Mouse (Mus musculus) neural tube, embryonic 13.5 days (tissue): Measurements from ENCODE around the gene Ppif. TPM values are rescaled to one million over a fixed set of nuclear protein-coding genes. Genes with fewer than 3 reads are reported as not detected.

Source experiments
- ATAC-seq: fragments of 200-750 bp; cut with Nextera tagmentation; 2 replicates; pipeline ENCODE4 v1.8.0; 2017; ENCODE audit warnings: low read depth, mild to moderate bottlenecking, moderate TSS enrichment, moderate library complexity
- H3K27ac ChIP-seq: fragments of 300-500 bp; sonication (generic); replicated peaks from 2 replicates; pipeline ENCODE4 v1.5.1; 2015; ENCODE audit warnings: moderate library complexity, mild to moderate bottlenecking, inconsistent platforms
- H3K27me3 ChIP-seq: fragments of 300-500 bp; sonication (generic); 2 replicates; pipeline ENCODE4 v1.6.1; 2015; ENCODE audit warnings: mild to moderate bottlenecking, inconsistent platforms
- H3K36me3 ChIP-seq: fragments of 300-500 bp; sonication (generic); 2 replicates; pipeline ENCODE4 v1.6.1; 2015; ENCODE audit warnings: mild to moderate bottlenecking, inconsistent platforms
- H3K4me1 ChIP-seq: fragments of 300-500 bp; sonication (generic); replicated peaks from 2 replicates; pipeline ENCODE4 v1.6.1; 2015; ENCODE audit warnings: inconsistent platforms
- H3K4me2 ChIP-seq: fragments of 300-500 bp; sonication (generic); 2 replicates; pipeline ENCODE4 v1.6.1; 2015; ENCODE audit warnings: inconsistent platforms, mild to moderate bottlenecking, moderate library complexity
- H3K4me3 ChIP-seq: fragments of 300-500 bp; sonication (generic); 2 replicates; pipeline ENCODE4 v1.5.1; 2015; ENCODE audit warnings: mild to moderate bottlenecking, inconsistent platforms
- H3K9ac ChIP-seq: fragments of 300-500 bp; sonication (generic); 2 replicates; pipeline ENCODE4 v1.6.1; 2015; ENCODE audit warnings: moderate library complexity, mild to moderate bottlenecking, inconsistent platforms
- H3K9me3 ChIP-seq: fragments of 300-500 bp; sonication (generic); 2 replicates; pipeline ENCODE4 v1.6.1; 2016; ENCODE audit warnings: inconsistent platforms
- WGBS: fragments of 180-500 bp; shearing (Covaris S2); methylation state at CpG from one replicate; pipeline ENCODE4 v1.1.7; 2015; 5-methylcytosine and 5-hydroxymethylcytosine counted together
- polyA plus RNA-seq: library from polyadenylated mRNA; unstranded; fragments of >200 nt; fragmentation: Nextera tagmentation; extraction: Ambion mirVana; gene quantifications from 2 replicates; pipeline ENCODE4 v1.2.1, GENCODE M21; 2015

Ppif gene
- polyA plus RNA-seq: 27.6 and 31.0 TPM in 2 replicates

DNA sequence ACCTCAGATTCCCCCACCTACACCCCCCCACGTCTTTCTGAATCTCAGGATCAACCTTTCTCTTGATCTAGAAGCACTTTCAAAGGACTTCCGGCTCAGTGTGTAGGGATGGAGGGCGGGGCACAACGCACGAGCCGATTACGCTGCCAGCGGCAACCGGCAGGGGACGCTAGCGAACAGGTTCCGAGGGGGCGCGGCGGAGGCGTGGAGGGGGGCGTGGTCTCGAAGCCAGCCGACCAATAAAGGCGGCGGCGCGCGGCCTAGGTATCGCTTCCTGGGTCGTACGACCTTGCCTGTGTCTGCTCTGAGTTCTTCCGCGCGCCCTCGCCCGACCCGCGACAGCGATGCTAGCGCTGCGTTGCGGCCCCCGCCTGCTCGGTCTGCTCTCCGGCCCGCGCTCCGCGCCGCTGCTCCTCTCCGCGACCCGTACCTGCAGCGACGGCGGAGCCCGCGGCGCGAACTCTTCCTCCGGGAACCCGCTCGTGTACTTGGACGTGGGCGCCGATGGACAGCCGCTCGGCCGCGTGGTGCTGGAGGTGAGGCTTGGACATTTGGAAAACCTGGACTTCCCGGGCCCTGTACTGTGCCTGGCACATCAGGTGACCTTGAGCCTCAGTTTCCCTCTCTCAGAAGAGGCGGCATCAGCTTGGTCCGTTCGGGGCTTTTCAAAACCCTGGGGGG lies at the start of gene Ppif:
TSS of gene Ppif (plus strand) at position 267 of the 681 bp plus-strand sequence.
- peaks cover 33% of the 10 kb centered on the region for H3K36me3 ChIP-seq
- H3K4me2 ChIP-seq: peak within 1 kb of the TSS; percentile 98
- H3K9ac ChIP-seq: peak within 1 kb of the TSS; percentile 92
- no peaks in the 10 kb centered on the region for H3K27me3 ChIP-seq
- peak within 1 kb of the TSS; percentile 90 for H3K4me3 ChIP-seq
- WGBS: under 1% methylated on average over 55 of the region's 70 CpGs
- peak within 1 kb of the TSS; percentile 68 for H3K27ac ChIP-seq
- peak; percentile 92 for ATAC-seq
- H3K4me1 ChIP-seq: peaks cover 33% of the 10 kb centered on the region
- no peaks in the 10 kb centered on the region for H3K9me3 ChIP-seq

DNA sequence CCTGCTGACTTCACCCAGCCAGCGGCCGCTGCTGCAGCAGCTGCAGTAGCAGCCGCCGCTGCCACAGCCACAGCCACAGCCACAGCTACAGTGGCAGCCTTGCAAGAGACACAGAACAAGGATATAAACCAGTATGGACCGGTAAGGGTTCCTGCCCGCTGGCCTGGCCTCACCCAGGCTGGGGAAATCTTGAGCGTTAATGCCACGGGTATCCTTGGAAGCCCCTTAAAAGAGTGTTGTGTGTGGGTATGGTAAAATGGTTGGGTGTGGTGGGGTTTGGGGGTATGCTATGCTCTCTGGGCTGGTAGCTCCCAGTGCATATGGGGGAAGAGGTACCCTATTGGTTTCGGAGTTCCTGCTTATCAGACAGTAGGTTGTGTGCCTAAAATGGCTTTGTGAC lies 48.2 kb upstream of the Ppif start:
- peak overlapping the region; percentile 38; the same call in 1 of the 2 replicates for H3K27ac ChIP-seq
- H3K9me3 ChIP-seq: no peaks in the 10 kb centered on the region
- peaks cover 90% of the 10 kb centered on the region for H3K36me3 ChIP-seq
- no peak for ATAC-seq
- no peak overlapping the region for H3K4me2 ChIP-seq
- no peak overlapping the region for H3K9ac ChIP-seq
- H3K4me3 ChIP-seq: no peak overlapping the region
- 81% methylated on average over 9 of the region's 9 CpGs for WGBS
- peaks cover 20% of the 10 kb centered on the region for H3K4me1 ChIP-seq
- H3K27me3 ChIP-seq: no peaks in the 10 kb centered on the region

DNA sequence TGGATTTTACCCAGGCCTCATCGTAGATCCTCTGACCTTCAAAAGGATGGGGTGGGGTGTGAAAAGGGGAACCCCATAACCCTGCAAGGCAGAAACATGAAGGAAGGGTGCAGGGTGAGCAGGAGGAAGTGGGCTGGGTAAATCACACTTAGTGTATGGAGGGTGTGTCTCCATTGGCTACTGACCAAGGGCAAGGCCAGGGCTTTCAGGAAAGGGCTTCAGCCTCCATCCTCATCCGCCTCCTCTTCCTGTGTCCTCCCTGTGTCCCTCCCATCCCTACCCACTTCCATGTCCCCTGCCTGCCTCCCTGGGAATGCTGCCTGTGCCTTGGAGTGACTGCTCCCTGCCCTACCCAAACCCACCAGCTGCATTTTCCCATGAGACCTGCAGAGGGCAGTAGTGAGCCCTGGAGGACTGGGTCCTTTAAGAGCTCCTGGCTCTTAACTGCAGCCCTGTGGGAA lies 47.8 kb upstream of the Ppif start:
- Histone ChIP-seq H3K4me1 (peaks cover 19% of the 10 kb centered on the region), H3K9me3 (no peaks in the 10 kb centered on the region), H3K36me3 (peaks cover 92% of the 10 kb centered on the region), H3K4me3 (no peak overlapping the region), H3K9ac (no peak overlapping the region), H3K4me2 (no peak overlapping the region), H3K27ac (0 out of 2 replicates have a peak overlapping the region, but pooled peaks have one; percentile 38), H3K27me3 (no peaks in the 10 kb centered on the region)
- 63% methylated on average over 2 of the region's 2 CpGs for WGBS
- ATAC-seq: peak; percentile 9; the same call in 1 of the 2 replicates

DNA sequence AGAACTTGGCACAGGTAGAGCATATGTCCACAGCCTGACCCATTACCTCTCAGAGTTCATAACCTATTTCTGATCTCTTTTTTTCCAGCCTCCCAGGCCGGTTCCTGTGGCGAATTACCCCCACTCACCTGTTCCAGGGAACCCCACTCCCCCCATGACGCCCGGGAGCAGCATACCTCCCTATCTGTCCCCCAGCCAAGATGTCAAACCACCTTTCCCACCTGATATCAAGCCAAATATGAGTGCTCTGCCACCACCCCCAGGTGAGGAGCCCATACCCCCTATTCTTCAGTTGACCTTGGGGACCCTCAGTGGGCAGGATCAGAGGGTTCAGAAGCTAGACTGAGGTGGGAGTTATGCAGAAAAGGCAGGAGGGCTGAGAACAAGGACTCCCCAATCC lies 42.8 kb upstream of the Ppif start:
- 92% methylated on average over 4 of the region's 4 CpGs for WGBS
- Histone ChIP-seq H3K4me2 (no peak overlapping the region), H3K4me1 (no peaks in the 10 kb centered on the region; the same call in 1 of the 2 replicates), H3K9ac (no peak overlapping the region), H3K27ac (no peak overlapping the region), H3K36me3 (peaks cover 100% of the 10 kb centered on the region), H3K27me3 (no peaks in the 10 kb centered on the region), H3K4me3 (no peak overlapping the region), H3K9me3 (no peaks in the 10 kb centered on the region)
- ATAC-seq: no peak

DNA sequence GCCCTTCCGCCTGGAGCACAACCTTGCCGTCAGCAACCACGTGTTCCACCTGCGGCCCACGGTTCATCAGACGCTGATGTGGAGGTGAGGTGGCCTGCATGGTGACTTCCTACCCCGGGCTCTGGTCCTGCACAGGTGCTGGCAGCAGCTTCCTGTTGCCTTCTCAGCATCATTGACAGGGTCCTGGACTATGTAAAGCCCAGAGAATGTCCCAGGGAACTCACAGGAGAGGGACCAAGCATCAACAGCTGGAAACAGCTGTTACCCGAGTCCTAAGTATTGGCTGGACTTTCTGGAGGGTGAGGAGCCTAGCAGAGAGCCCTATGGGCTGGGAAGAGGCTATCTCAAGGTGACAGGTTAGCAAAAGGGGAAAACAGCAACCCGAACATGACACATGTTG lies 42.0 kb upstream of the Ppif start:
- Histone ChIP-seq H3K4me1 (no peaks in the 10 kb centered on the region), H3K9me3 (no peaks in the 10 kb centered on the region), H3K9ac (no peak overlapping the region), H3K27me3 (no peaks in the 10 kb centered on the region), H3K27ac (no peak overlapping the region), H3K36me3 (peaks cover 100% of the 10 kb centered on the region), H3K4me2 (no peak overlapping the region), H3K4me3 (no peak overlapping the region)
- WGBS: 96% methylated on average over 9 of the region's 9 CpGs
- no peak for ATAC-seq

DNA sequence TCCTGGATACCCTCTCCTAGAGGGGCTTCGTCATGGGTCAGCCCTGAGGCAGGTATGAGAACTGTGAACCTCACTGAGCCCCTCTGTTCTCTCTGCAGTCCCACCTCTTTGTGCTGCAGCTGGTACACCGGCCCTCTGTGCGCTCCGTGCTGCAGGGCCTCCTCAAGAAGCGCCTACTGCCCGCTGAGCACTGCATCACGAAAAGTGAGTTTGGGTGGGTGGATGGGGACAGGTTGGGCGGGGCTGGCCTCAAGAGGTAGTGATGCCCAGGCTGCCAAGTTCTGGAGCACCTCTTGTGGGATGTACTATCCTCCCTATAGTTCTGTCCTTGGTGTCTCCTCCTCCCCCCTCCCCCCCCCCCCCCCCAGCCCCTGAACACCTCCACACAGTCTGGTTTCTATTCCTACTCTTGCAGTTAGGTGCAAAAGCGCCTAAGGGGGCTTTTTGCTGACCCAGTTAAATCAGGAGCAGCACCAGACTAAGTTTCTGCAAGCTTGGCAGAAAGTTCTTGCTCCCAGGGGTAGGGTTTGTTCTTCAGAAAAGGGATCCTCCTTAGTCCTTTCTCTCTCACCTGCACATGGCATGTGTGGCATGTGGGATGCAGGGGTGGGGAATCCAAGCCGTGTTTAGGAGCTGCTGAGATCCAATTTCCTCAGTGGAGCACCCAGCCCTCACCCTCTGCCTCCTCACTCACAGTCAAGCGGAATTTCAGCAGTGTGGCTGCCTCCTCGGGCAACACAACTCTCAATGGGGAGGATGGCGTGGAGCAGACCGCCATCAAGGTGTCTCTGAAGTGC lies 39.4 kb upstream of the Ppif start:
- Histone ChIP-seq H3K9me3 (no peaks in the 10 kb centered on the region), H3K4me2 (no peak overlapping the region), H3K27me3 (no peaks in the 10 kb centered on the region), H3K36me3 (peaks cover 100% of the 10 kb centered on the region), H3K9ac (no peak overlapping the region), H3K4me1 (no peaks in the 10 kb centered on the region), H3K4me3 (no peak overlapping the region), H3K27ac (no peak overlapping the region)
- 92% methylated on average over 14 of the region's 14 CpGs for WGBS
- no peak for ATAC-seq

DNA sequence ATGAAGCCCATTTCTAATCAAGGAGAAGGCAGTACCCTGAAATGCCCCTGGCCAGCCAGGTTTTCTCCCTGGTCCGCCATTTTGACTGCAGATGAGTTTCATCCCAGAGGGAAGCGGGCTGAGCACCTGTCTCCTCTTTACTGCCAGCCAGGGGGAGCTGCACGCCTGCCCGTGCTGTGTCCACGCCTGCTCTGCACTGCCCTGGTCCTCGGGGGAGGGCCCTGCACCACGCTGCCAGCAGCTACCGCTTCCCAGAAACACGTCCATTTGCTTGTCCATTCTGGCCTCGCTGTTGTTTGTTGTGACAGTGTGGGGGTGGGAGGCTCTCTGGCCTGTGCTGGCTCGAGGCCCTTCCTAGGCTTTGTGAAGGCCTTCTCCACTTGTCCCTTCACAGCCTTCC lies 33.3 kb upstream of the Ppif start:
- Histone ChIP-seq H3K27me3 (no peaks in the 10 kb centered on the region), H3K36me3 (peaks cover 99% of the 10 kb centered on the region), H3K27ac (peak overlapping the region; percentile 9; the same call in 1 of the 2 replicates), H3K9me3 (no peaks in the 10 kb centered on the region), H3K4me1 (peaks cover 9% of the 10 kb centered on the region), H3K9ac (no peak overlapping the region), H3K4me2 (no peak overlapping the region), H3K4me3 (no peak overlapping the region)
- 59% methylated on average over 11 of the region's 11 CpGs for WGBS
- no peak for ATAC-seq

DNA sequence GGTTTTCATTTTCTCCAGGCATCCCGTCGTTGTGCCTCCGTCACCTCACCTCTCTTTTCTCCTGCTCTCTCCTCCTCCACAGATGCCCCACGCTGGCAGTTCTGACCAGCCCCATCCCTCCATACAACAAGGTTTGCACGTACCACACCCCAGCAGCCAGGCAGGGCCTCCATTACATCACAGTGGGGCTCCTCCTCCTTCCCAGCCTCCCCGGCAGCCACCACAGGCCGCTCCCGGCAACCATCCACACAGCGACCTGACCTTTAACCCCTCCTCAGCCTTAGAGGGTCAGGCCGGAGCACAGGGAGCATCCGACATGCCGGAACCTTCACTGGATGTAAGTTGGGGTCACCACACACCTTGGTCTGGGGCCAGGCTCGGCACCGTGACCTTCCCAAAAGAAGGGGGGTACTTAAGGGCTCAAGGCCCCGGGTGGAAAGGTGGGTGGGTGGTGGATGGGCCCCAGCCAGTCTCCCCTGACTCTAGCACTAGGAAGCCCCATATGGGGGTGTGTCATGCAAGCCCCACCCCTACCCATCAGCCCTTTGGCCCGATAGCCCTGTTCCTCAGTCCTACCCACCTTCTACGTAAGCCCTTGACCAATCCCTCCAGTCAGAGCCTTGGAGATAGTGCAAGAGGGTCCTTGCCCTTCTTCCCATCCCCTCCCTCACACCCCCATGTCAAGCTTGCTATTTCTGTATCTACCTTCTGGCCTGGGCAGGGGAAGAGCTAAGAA lies 32.6 kb upstream of the Ppif start:
- Histone ChIP-seq H3K9ac (no peak overlapping the region), H3K9me3 (no peaks in the 10 kb centered on the region), H3K4me1 (peaks cover 9% of the 10 kb centered on the region), H3K27me3 (no peaks in the 10 kb centered on the region), H3K36me3 (peaks cover 99% of the 10 kb centered on the region), H3K27ac (0 out of 2 replicates have a peak overlapping the region, but pooled peaks have one; percentile 9), H3K4me2 (no peak overlapping the region), H3K4me3 (no peak overlapping the region)
- WGBS: 79% methylated on average over 17 of the region's 17 CpGs
- no peak for ATAC-seq

DNA sequence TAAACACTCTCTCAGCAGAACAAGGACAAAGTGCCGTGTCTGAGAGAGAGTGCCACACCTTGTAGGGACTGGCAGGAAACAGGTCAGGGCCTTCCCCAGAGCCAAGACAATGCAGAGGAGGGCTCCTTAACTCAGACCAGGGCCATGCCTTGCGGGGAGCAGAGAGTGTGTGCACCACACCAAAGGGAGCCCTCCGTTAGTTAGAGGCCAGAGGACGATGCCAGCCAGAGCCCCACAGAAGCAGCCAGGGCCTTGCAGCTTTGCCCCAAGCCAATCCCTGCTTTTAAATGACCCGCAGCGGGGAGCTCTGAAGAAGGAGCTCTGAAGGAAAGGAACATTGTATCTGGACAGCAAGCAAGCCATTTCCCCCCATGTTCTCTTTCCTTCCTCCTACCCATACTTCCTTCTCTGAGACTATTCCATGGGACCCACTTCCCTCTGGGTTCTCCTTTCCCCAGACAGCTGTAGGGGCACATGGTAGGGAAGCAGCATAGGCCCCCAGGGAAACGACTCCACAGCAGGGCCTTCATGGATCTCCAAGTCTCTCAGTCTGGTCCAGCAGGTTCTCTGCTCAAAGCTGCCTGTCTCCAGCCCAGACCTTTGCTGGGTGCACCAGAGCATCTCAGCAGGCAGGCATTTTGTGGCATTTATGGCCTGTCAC lies 30.2 kb upstream of the Ppif start:
- ATAC-seq: no peak
- peak overlapping the region; percentile 8; the same call in 1 of the 2 replicates for H3K9ac ChIP-seq
- no peaks in the 10 kb centered on the region for H3K27me3 ChIP-seq
- no peak overlapping the region for H3K4me2 ChIP-seq
- H3K27ac ChIP-seq: peak overlapping the region; percentile 70
- WGBS: 83% methylated on average over 7 of the region's 7 CpGs
- peaks cover 9% of the 10 kb centered on the region for H3K4me1 ChIP-seq
- H3K9me3 ChIP-seq: no peaks in the 10 kb centered on the region
- no peak overlapping the region for H3K4me3 ChIP-seq
- peaks cover 80% of the 10 kb centered on the region for H3K36me3 ChIP-seq

DNA sequence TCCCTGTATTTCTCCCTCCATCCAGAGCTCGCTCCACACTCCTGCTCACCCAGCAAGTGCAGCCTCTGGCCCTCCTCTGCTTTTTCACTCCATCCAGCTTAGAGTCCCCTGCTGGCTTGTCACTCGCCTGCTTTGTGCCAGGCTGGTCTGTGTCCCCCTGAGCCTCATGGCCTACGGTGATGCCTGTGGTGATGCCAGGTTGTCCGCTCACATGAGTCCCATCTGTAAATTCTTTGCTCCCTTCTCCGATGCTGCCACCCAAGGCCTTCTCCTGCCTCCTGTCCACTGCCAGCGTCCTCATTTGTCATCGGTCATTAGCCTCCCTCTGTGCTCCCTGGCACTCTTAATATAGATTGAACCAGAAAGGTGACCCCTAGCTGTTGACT lies 29.7 kb upstream of the Ppif start:
- Histone ChIP-seq H3K9me3 (no peaks in the 10 kb centered on the region), H3K27ac (peak overlapping the region; percentile 70), H3K9ac (0 out of 2 replicates have a peak overlapping the region, but pooled peaks have one; percentile 8), H3K4me1 (peaks cover 9% of the 10 kb centered on the region), H3K4me2 (no peak overlapping the region), H3K4me3 (no peak overlapping the region), H3K36me3 (peaks cover 75% of the 10 kb centered on the region), H3K27me3 (no peaks in the 10 kb centered on the region)
- 72% methylated on average over 7 of the region's 7 CpGs for WGBS
- ATAC-seq: no peak

DNA sequence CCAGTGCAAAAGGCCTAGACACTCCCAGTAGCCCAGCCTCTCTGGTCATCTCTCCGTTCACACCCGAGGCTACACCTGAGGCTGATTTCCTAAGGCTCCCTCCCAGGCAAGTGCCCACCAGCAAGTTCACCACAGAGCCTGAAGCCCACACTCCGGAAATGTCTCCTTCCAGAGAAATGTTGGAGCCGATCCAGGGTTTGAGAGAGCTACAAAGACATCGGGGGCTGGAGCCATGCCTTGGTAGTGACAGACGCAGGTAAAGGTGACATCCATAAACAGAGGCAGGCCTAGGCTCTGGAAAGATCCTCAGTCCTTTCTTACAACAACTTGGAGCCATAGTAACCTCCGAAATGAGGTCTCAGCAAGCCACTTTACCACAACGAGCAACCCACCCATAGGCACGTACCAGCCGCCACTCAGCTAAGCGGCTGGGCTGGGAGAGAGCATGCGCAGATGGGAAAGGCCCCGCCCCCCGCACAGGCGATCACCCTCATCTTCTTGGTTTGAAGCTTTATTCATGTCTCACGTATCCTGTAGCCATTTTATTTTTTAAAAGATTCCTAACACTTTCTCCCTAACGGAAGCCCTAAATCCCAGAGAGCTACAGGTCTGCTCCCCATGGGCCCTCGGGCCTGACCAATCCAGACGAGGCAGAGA lies 28.5 kb upstream of the Ppif start:
- peak overlapping the region; percentile 56 for H3K27ac ChIP-seq
- H3K4me3 ChIP-seq: no peak overlapping the region
- H3K4me2 ChIP-seq: no peak overlapping the region
- peaks cover 9% of the 10 kb centered on the region for H3K4me1 ChIP-seq
- 73% methylated on average over 19 of the region's 19 CpGs for WGBS
- no peaks in the 10 kb centered on the region for H3K27me3 ChIP-seq
- no peaks in the 10 kb centered on the region for H3K9me3 ChIP-seq
- H3K9ac ChIP-seq: no peak overlapping the region
- ATAC-seq: no peak
- H3K36me3 ChIP-seq: peaks cover 63% of the 10 kb centered on the region
